Mouse (Mus musculus): Measurements from ENCODE around the gene Arap2. TPM values are rescaled to one million over a fixed set of nuclear protein-coding genes. Genes with fewer than 3 reads are reported as not detected.

The Arap2 gene
- total RNA-seq, 2 experiments from 2014 or later, result 7.8 to 9.7 TPM

GRCm38 (mm10) chr5:62642330-62642729 is 123.6 kb downstream of the Arap2 start:
- DNase-seq, result no peak
- intact Hi-C loops (cut with DNase I), result no loop called here

DNA sequence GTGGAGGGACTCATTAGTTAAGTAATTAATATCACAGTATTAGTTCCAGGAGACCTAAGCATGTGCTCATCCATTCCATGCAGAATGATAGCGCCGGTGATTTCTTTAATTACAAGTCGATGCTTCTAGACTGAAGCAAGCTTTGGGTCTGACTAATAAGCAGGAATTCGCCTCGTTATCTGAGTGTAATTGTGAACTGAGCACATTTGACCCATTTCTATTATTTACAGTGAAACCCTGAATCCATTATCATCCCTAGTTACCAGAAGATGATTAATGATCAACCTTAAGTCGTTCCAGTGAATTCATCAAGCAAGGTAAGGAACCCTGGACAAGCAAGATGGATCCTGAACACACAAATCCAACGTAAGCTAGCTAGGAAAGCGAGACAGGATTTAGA is 125.5 kb downstream of the Arap2 start:
- no peak for DNase-seq
- intact Hi-C loops (cut with DNase I), result no loop called here

DNA sequence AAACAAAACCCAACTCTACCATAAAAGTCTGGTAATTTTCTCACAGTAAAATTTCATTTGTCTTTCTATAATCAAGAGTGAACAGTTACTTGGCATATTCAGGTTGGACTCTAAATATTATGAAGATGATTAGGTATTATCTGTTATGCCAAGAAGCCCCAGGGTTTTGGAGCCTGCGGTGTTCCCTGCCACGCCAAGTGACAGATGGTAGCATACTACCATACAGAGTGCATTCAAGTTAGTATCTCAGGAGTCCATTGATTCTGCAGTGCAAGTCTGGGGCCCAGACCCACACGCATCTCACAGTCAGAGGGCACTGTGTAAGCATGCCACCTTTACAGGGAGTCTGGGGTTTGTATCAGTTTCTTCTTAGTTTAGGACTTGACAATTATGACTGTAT is 129.6 kb downstream of the Arap2 start:
- DNase-seq, result no peak

GRCm38 (mm10) chr5:62628901-62629300 is 137.1 kb downstream of the Arap2 start:
- no peak for DNase-seq
- intact Hi-C loops (cut with DNase I), result no loop called here

More for the DNA sequence above, 129.6 kb downstream of the Arap2 start:
- intact Hi-C loops (cut with DNase I), result no loop called here

- intact Hi-C loops (cut with DNase I), result no loop called here
- no peak for DNase-seq
These were observed 143.0 kb downstream of the Arap2 start for GRCm38 (mm10) chr5:62622848-62623479.

- intact Hi-C loops (cut with DNase I), result no loop called here
- DNase-seq, result no peak
These were observed 147.7 kb downstream of the Arap2 start for GRCm38 (mm10) chr5:62618286-62618685.

- no peak for DNase-seq
- intact Hi-C loops (cut with DNase I), result no loop called here
These were observed 154.0 kb downstream of the Arap2 start for GRCm38 (mm10) chr5:62611990-62612389.

DNA sequence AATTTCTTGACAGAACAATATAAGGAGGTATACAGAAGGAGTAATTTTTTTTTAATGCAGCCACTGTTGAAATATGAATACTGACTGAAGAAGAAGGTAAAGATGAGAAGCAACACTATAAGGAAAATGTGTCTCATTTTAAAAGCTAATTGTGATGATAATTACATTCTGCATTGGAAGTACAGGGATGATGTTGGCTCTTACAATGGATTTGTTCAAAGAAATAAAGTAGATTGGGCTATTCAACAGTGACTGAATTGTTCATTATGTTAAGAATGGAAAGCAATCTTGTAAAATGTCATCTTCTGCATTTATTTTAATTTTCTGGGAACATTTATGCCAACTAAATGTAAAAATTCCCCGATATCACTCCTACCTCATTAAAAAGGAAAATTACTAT is 178.6 kb downstream of the Arap2 start:
- intact Hi-C loops (cut with DNase I), result no loop called here
- DNase-seq, result no peak

GRCm38 (mm10) chr5:62582643-62583042 is 183.3 kb downstream of the Arap2 start:
- intact Hi-C loops (cut with DNase I), result no loop called here
- no peak for DNase-seq

DNA sequence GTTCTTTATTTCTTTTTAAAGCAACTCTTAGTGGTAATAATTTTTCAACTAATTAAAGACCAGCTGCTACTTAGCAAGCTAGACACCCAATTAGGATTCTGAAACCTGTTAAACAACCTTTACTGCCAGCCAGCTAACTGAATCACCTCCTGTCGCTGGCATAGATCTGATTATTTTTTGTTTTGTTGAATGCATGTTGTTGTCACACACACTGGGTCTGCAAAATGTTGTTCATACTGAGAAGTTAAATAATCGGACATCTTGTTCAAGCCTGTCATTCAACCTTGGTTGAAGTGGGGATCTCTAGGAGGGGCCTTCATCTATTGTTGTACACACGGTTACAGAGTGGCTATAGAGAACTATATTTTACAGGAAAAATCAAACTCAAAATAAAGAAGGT is 184.3 kb downstream of the Arap2 start:
- intact Hi-C loops (cut with DNase I), result no loop called here
- DNase-seq, result no peak

- intact Hi-C loops (cut with DNase I), result no loop called here
- DNase-seq, result no peak
These were observed 191.6 kb downstream of the Arap2 start for GRCm38 (mm10) chr5:62574336-62574844.

Other genes with a start within 250 kb of the Arap2 start
- gene Dthd1, start 47.7 kb upstream of the Arap2 start, total RNA-seq (2021), result not detected